Mouse (Mus musculus): ENCODE measurements around the gene Pramel6. TPM values are rescaled to one million over a fixed set of nuclear protein-coding genes. Genes with fewer than 3 reads are reported as not detected.
"Not testable (repeated sequence)": the region's sequence is repeated elsewhere in the genome, so short reads cannot be mapped to it uniquely, and the experiment has no call there.

Gene Pramel6
- not detected in 2 replicates for polyA plus RNA-seq (2012; rRNA removed)

DNA sequence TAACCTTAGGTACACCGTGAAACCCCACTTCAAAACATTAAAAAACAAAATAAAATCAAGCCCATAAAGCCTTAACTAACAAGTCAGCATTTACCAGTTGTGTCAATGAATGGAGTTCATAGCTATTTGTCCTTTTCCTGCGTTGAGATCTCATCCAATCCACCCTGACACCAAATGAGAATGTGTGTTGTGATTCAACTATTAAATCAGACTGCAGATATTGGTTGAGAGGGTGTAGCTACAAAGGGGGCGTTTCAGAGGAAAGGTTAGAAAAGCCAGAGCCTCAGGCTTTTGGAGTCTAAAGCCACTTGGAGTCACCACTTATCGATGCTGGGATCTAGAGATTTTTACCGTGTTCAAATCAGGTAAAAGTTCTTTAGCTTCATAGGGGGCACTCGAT, at the start of gene Pramel6:
Pramel6 (plus strand) TSS at position 301 of the 400 bp plus-strand sequence.
- no peak for DNase-seq (ENCODE audit: low spot score)

DNA sequence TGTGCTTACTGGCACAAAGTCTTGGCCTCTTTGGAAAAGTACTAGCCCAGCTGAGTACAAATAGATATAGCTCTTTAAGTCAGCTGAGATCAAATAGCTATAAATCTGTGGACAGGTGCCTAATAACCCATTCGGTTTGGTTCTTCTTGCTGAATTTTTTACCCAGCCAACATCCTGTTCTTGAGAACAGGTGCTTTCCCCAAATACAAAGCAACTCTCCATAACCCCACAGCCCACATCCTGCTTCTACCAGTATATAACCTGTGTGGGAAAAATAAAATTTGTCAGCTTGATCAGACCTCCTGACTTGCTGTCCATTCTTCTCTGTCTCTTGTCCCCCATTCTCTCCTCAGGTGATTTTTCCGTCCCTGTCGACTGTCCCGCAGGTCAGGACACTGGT, 44.6 kb upstream of the Pramel6 start:
- DNase-seq (ENCODE audit: low spot score), result no peak

DNA sequence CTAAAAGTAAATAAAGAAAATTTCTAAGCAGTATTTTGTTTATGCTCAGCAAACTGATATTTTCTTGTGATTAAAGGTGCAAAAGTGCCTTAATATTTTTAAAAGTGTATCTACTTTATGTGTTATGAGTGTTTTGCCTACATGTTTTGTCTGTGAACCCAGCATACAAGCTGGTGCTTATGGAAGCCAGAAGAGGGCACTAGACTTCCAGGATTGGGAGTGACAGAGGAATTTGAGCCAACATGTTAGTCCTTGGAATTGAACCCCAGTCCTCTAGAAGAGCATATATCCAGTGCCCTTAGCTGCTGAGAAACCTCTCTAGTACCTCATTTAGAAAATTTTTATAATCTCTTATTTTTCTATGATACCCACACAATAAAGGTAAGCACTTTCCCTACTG, 26.2 kb upstream of the Pramel6 start:
- DNase-seq (ENCODE audit: low spot score), result no peak

DNA sequence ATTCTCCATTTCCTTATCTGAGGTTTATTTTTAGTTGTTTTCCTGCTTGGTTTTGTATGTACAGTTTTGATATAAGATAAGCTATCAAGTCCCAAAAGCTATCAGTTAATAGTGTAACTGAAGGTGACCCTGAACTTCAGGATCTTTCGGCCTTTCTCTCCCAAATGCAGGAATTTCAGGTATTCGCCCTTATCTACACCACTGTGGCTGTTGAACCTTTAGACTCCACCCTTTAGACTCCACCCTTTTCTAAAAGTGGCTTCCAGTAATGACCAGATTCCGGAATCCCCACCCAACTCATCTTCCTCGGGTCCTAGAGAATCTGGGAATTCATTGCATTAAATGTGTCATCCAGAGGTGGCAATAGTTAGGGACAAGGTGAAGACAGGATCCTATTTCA, 25.2 kb upstream of the Pramel6 start:
- no peak for DNase-seq (ENCODE audit: low spot score)

DNA sequence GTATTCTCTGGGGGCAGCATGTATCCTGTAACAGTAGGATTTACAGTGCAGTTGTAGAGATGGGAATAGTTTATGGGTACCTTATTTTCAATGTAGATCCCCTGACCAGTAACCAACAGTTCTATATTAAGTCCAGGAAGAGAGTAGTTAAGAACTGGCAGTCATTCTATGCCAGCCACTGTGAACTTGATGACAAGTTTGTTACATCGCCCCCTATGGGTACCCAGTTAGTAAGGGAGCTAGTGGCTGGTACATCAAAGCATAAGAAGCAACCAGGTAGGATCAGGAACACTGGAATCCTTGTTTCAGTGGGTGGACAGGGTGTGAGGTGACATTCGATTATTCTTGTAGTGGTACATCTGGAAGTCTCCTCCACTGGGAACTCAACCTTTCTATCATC, 24.1 kb upstream of the Pramel6 start:
- no peak for DNase-seq (ENCODE audit: low spot score)

DNA sequence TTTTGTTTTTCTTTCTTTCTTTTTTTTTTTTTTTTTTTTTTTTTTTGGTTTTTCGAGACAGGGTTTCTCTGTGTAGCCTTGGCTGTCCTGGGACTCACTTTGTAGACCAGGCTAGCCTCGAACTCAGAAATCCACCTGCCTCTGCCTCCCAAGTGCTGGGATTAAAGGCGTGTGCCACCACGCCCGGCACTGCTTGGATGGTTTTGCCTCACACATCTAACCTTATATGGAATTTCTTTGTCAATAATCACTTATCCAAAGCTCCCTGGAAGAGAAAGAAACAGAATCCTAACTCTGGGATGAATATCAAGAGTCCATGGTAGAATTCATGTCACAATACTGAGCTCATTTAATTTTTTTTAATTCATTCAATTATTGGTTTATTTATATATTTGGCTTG, 9.4 kb upstream of the Pramel6 start, which contains the start of gene Pramel7:
Pramel7 (minus strand) TSS at position 101 of the 400 bp plus-strand sequence.
- DNase-seq (ENCODE audit: low spot score), result not testable (repeated sequence)

DNA sequence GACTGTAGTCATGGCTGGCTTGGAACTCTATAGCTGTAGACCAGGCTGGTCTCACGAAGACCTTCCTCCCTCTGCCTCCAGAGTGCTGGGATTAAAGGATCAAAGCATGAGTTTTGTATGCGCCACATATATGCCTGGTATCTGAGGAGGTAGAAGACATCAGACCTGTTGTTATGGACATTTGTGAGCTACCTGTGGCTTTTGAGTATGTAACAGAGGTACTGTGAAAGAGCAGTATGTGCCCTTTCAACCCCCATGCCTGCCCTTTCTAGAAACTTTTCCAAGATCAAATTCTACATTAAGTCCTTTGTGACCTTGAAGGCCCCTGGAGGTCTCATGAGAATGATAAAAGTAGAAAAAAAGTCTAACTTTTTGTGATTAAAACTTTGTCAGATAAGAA, 8.7 kb downstream of the Pramel6 start:
- no peak for DNase-seq (ENCODE audit: low spot score)

DNA sequence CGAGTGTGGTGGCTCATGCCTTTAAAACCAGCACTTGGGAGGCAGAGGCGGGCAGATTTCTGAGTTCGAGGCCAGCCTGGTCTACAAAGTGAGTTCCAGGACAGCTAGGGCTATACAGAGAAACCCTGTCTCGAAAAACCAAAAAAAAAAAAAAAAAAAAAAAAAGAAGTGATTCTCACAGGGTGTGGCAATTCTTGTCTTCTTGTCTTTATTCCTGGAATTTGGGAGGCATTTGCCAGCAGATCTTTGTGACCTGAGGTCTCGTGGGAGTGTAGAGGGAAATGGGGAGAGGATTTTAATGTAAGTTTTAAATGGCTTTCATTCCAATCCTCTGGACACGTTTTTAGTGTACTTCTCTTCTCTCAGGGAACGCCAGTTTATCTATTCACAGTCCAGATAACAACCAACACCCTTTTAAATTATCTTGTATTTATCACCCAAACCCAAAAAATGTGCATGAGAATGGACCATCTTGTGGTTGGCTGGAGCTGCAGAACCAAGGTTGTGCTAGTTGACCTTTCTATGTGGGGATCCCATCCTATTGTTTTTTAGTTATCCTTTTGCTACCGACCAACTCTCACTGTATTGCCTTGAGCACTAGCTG, 9.2 kb downstream of the Pramel6 start:
- no peak for DNase-seq (ENCODE audit: low spot score)

DNA sequence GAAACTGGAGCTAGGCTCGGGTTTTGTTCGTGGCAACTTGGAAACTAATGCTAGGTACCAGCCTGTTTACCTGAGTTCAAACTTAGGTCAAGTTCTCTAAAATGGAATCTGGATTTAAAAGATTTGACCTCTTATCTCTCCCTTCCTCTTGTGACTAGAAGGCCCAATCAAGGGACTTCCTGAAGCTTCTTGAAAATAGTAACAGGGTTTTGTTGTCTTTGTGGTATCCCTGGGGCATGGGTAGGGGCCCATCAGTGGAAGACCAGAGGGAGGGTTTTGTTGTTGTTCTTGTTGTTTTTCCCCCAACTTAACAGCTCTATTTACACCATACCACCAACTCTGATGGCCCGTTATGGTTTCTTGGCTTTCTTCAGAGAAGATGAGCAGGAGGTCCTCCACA, 10.2 kb downstream of the Pramel6 start:
- DNase-seq (ENCODE audit: low spot score), result no peak

DNA sequence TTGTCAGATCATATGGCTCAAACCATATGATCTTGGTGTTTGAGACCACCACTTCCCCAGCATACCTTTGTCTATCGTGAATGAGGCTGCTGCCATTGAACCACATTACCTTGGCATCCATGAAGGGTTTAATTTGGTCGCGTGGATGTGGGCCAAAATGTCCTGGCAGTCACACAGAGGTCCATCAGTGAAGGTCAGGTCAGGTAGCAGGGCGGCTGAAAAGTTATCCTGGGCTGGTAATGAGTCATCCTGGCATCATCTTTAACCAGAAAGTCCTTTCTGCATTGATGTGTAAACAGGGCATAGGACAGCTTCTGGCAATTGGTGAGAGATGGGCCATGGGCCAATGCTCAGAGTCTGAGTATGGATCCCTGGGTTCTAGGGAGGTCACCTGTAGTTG, 14.3 kb downstream of the Pramel6 start:
- DNase-seq (ENCODE audit: low spot score), result no peak

DNA sequence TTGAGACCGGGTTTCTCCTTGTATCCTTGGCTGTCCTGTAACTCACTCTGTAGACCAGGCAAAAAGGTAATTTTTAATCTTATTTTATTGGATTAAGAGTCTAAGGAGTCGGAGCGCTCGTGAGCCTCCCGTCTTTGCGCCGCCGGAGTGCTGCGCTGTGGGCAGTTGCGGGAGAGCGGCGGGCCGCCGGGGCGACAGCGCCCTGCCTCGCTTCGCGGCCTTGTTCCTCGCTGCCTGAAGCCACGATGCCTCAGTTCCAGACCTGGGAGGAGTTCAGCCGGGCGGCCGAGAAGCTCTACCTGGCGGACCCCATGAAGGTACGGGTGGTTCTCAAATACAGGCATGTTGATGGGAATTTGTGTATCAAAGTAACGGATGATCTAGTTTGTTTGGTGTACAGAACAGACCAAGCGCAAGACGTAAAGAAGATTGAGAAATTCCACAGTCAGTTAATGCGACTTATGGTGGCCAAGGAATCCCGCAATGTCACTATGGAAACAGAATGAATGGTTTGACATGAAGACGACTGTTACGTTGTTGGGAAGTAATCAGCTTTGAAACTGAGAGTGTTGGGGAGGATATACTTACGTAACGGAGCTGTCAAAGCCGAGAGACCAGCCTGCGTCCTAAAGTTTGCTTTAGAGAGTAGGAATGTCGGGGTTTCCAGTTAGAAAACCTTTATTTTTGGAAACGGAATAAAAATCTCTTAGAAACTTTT, 19.7 kb downstream of the Pramel6 start:
- DNase-seq (ENCODE audit: low spot score), result not testable (repeated sequence)

DNA sequence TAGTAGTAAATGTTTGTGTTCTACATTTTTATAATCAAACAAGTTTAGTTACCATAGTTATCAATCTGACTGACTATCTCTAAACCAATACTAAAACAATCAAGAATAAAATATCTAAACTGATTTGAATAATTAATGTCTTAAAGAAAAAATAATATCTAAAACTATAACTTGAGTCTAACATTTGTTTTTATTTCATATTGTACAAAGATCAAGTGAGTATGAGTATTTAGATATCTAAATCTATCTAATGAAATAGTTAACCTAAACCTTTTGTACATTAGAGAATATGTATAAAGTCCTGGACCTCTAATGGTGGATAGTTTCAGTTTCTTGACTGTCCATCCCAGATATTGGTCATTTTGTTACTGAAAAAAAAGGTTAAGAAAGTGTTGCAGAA, 25.1 kb downstream of the Pramel6 start, which contains the start of gene Olfr153:
Olfr153 (plus strand) TSS at position 301 of the 400 bp plus-strand sequence.
- no peak for DNase-seq (ENCODE audit: low spot score)

DNA sequence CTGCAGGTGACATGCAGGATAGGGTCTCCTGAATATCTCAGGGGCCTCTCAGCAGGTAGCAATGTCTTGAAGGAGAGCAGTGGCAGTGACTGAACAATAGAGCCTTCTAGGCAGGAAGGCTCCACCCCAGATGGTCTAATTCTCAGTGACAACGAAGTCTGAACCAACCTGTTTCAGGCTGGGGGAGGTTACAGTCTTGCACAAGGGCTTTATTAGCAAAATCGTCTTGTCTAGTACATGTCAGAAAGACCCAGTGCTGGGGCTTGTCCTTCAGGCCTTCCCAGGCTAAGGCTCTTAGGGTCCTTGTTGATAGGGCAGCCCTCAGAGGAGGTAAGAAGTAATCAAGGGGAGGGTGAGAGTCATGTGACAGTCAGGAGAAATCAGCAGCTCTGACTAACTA, 28.5 kb downstream of the Pramel6 start:
- DNase-seq (ENCODE audit: low spot score), result no peak

DNA sequence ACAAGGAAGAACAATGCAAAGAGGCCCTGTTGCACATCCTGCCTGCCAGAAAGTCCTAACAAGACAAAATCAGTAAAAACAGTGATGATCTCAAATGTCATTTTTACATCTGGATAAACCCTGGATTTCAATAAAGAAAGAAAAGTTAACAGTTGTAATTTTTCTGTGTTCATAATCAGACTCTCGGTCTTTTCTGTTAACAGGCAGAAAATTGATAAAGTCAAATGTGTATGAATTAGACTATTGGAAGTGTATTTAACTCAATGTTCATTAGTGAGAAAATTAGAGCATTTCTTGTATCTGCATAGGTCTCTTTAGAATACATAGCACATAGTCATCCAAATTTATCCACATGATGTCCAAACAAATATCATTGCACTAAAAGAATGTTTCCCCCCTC, 39.1 kb downstream of the Pramel6 start, which contains the start of gene Olfr1128:
Olfr1128 (minus strand) TSS at position 101 of the 400 bp plus-strand sequence.
- DNase-seq (ENCODE audit: low spot score), result no peak

Other genes with a start within 250 kb of the Pramel6 start
- gene Olfr1116, start 239.0 kb upstream of the Pramel6 start, polyA plus RNA-seq (2012; rRNA removed), result not detected in 2 replicates
- not detected in 2 replicates for gene Olfr1118, start 199.0 kb upstream of the Pramel6 start, polyA plus RNA-seq (2012; rRNA removed)
- gene Olfr1120, start 151.8 kb upstream of the Pramel6 start, polyA plus RNA-seq (2012; rRNA removed), result not detected in 2 replicates
- gene Olfr1121, start 136.7 kb upstream of the Pramel6 start, polyA plus RNA-seq (2012; rRNA removed), result not detected in 2 replicates
- gene Olfr1122, start 120.7 kb upstream of the Pramel6 start, polyA plus RNA-seq (2012; rRNA removed), result not detected in 2 replicates
- gene Olfr1123, start 89.9 kb upstream of the Pramel6 start, polyA plus RNA-seq (2012; rRNA removed), result not detected in 2 replicates
- not detected in 2 replicates for gene Olfr1124, start 76.3 kb upstream of the Pramel6 start, polyA plus RNA-seq (2012; rRNA removed)
- gene Olfr1126, start 52.6 kb upstream of the Pramel6 start, polyA plus RNA-seq (2012; rRNA removed), result not detected in 2 replicates
- gene Pramel7, start 9.5 kb upstream of the Pramel6 start, polyA plus RNA-seq (2012; rRNA removed), result not detected in 2 replicates
- gene Olfr153, start 25.2 kb downstream of the Pramel6 start, polyA plus RNA-seq (2012; rRNA removed), result not detected in 2 replicates
- gene Olfr1128, start 39.0 kb downstream of the Pramel6 start, polyA plus RNA-seq (2012; rRNA removed), result not detected in 2 replicates
- not detected in 2 replicates for gene Olfr1129, start 67.3 kb downstream of the Pramel6 start, polyA plus RNA-seq (2012; rRNA removed)
- not detected in 2 replicates for gene Olfr1130, start 99.6 kb downstream of the Pramel6 start, polyA plus RNA-seq (2012; rRNA removed)
- not detected in 2 replicates for gene Olfr1131, start 120.5 kb downstream of the Pramel6 start, polyA plus RNA-seq (2012; rRNA removed)
- not detected in 2 replicates for gene Olfr1132, start 131.0 kb downstream of the Pramel6 start, polyA plus RNA-seq (2012; rRNA removed)
- not detected in 2 replicates for gene Olfr1133, start 140.8 kb downstream of the Pramel6 start, polyA plus RNA-seq (2012; rRNA removed)
- not detected in 2 replicates for gene Olfr1134, start 151.9 kb downstream of the Pramel6 start, polyA plus RNA-seq (2012; rRNA removed)
- not detected in 2 replicates for gene Olfr1135, start 167.1 kb downstream of the Pramel6 start, polyA plus RNA-seq (2012; rRNA removed)
- not detected in 2 replicates for gene Olfr1136, start 187.4 kb downstream of the Pramel6 start, polyA plus RNA-seq (2012; rRNA removed)
- gene Olfr1137, start 206.6 kb downstream of the Pramel6 start, polyA plus RNA-seq (2012; rRNA removed), result not detected in 2 replicates
- gene Olfr1138, start 233.4 kb downstream of the Pramel6 start, polyA plus RNA-seq (2012; rRNA removed), result not detected in 2 replicates
- gene Olfr1140, start 237.2 kb downstream of the Pramel6 start, polyA plus RNA-seq (2012; rRNA removed), result not detected in 2 replicates
- gene Olfr1141, start 247.4 kb downstream of the Pramel6 start, polyA plus RNA-seq (2012; rRNA removed), result not detected in 2 replicates

Measured in urinary bladder, adult 2 months (tissue).